Mouse (Mus musculus) heart, embryonic 10.5 days (tissue): Measurements from ENCODE around the gene Sprr1a. TPM values are rescaled to one million over a fixed set of nuclear protein-coding genes. Genes with fewer than 3 reads are reported as not detected.
"Not testable (repeated sequence)": the region's sequence is repeated elsewhere in the genome, so short reads cannot be mapped to it uniquely, and the experiment has no call there.

Source experiments
- DNase-seq: peaks from one replicate; pipeline ENCODE4 v3.0.0-alpha.2; 2017; ENCODE audit warnings: low spot score
- H3K27ac ChIP-seq: fragments of 300-500 bp; sonication (generic); 2 replicates; pipeline ENCODE4 v1.5.1; 2016; ENCODE audit warnings: mild to moderate bottlenecking
- H3K27me3 ChIP-seq: fragments of 300-500 bp; sonication (generic); 2 replicates; pipeline ENCODE4 v1.6.1; 2016; ENCODE audit warnings: mild to moderate bottlenecking; ENCODE audit not compliant: poor library complexity, insufficient read depth, severe bottlenecking
- H3K36me3 ChIP-seq: fragments of 300-500 bp; sonication (generic); 2 replicates; pipeline ENCODE4 v1.6.1; 2016; ENCODE audit warnings: mild to moderate bottlenecking, moderate library complexity
- H3K4me1 ChIP-seq: fragments of 300-500 bp; sonication (generic); 2 replicates; pipeline ENCODE4 v1.6.1; 2016; ENCODE audit warnings: mild to moderate bottlenecking
- H3K4me3 ChIP-seq: fragments of 300-500 bp; sonication (generic); 2 replicates; pipeline ENCODE4 v1.5.1; 2016; ENCODE audit warnings: mild to moderate bottlenecking, moderate library complexity
- H3K9me3 ChIP-seq: fragments of 300-500 bp; sonication (generic); 2 replicates; pipeline ENCODE4 v1.6.1; 2016; ENCODE audit warnings: mild to moderate bottlenecking, moderate library complexity
- WGBS: fragments of 180-500 bp; shearing (Covaris S2); methylation state at CpG from one replicate; pipeline ENCODE4 v1.1.7; 2016; 5-methylcytosine and 5-hydroxymethylcytosine counted together
- polyA plus RNA-seq: library from polyadenylated mRNA; unstranded; fragments of >200 nt; fragmentation: Nextera tagmentation; extraction: Ambion mirVana; gene quantifications from 2 replicates; pipeline ENCODE4 v1.2.1, GENCODE M21; 2016

Sprr1a gene
- polyA plus RNA-seq, result 0.37 TPM in 1 of 2 replicates, not detected in the other

- no peaks in the 10 kb centered on the region for H3K36me3 ChIP-seq
These were observed at the start of gene Sprr1a for GRCm38 (mm10) chr3:92485863-92486262. Gene Sprr1a, minus strand, starts transcription at chr3:92485895.

DNA sequence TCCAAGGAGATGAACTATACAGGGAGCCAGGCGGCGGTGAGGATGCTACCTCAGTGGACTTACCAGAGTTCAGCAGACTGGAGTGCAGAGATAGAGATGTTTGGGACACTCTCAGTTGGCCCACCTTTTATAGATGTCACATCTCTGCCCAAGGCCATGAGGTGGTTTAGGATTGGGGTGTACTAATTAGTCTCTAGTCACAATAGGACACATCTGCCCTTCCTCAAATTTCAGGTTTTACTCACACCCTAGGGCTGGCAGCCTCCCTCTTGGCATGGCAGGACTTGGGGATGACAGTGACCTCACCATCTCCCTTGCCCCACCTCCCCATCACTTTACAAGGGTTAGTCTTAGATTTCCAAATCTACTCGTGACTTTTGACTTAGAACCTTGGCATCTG is 48.7 kb upstream of the Sprr1a start, which contains the start of gene 2310046K23Rik:
2310046K23Rik (minus strand) TSS at position 101 of the 400 bp plus-strand sequence.
- H3K4me3 ChIP-seq, result no peak within 1 kb of the TSS
- H3K27me3 ChIP-seq, result no peaks in the 10 kb centered on the region
- H3K36me3 ChIP-seq, result no peaks in the 10 kb centered on the region
- 82% methylated on average over 3 of the region's 3 CpGs for WGBS
- H3K27ac ChIP-seq, result no peak within 1 kb of the TSS
- H3K9me3 ChIP-seq, result no peaks in the 10 kb centered on the region
- no peaks in the 10 kb centered on the region for H3K4me1 ChIP-seq
- DNase-seq, result no peak

More at GRCm38 (mm10) chr3:92485863-92486262, at the start of gene Sprr1a:
- H3K4me1 ChIP-seq, result no peaks in the 10 kb centered on the region; the same call in 1 of the 2 replicates
- DNase-seq, result no peak
- H3K9me3 ChIP-seq, result no peaks in the 10 kb centered on the region
- H3K27ac ChIP-seq, result no peak within 1 kb of the TSS
- H3K4me3 ChIP-seq, result no peak within 1 kb of the TSS
- no peaks in the 10 kb centered on the region for H3K27me3 ChIP-seq

DNA sequence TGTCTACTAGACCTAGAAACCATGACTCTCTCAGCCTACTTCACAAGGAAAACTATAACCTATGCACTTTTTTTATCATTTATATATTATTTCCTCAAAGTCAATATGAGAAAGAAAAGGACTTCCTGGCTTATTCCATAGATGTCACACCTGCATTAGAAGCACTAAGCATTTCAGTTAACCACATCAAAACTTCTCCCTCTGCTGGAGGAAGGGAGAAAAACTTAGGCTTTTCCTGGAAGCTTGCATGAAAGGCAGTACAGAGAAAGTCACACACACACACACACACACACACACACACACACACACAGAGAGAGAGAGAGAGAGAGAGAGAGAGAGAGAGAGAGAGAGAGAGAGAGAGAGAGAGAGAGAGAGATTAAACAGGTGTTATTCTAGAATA is 26.6 kb upstream of the Sprr1a start:
- DNase-seq, result no peak
- Histone ChIP-seq H3K4me1 (no peaks in the 10 kb centered on the region), H3K9me3 (no peaks in the 10 kb centered on the region), H3K36me3 (no peaks in the 10 kb centered on the region), H3K4me3 (no peak overlapping the region), H3K27ac (no peak overlapping the region), H3K27me3 (no peaks in the 10 kb centered on the region)

- Histone ChIP-seq H3K4me1 (no peaks in the 10 kb centered on the region), H3K4me3 (no peak overlapping the region), H3K9me3 (no peaks in the 10 kb centered on the region), H3K27me3 (no peaks in the 10 kb centered on the region), H3K36me3 (no peaks in the 10 kb centered on the region), H3K27ac (no peak overlapping the region)
- DNase-seq, result no peak
These were observed 25.1 kb upstream of the Sprr1a start for GRCm38 (mm10) chr3:92510786-92511185.

- no peaks in the 10 kb centered on the region for H3K27me3 ChIP-seq
- DNase-seq, result no peak
These were observed 22.5 kb upstream of the Sprr1a start for GRCm38 (mm10) chr3:92508185-92508584.

DNA sequence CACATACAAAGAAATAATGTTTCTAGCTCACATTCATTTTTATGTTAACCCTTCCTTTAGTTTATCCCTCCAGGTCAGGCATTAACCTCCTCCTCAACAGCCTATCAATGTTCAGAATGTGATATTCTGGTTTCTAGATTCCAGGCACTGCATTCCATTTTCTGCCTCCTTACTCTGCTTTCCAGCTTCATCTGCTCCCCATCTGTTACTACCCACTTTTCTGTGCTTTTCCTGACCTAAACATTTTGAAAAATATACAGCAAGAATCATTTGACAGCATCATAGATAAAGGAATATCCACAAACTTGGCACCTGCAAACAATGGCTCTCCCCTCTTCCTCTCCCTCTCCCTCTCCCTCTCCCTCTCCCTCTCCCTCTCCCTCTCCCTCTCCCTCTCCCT is 17.8 kb upstream of the Sprr1a start:
- no peak overlapping the region for H3K4me3 ChIP-seq
- H3K27me3 ChIP-seq, result no peaks in the 10 kb centered on the region
- H3K36me3 ChIP-seq, result no peaks in the 10 kb centered on the region
- no peak overlapping the region for H3K27ac ChIP-seq
- no peak for DNase-seq
- no peaks in the 10 kb centered on the region for H3K4me1 ChIP-seq
- H3K9me3 ChIP-seq, result no peaks in the 10 kb centered on the region

More at GRCm38 (mm10) chr3:92508185-92508584, 22.5 kb upstream of the Sprr1a start:
- Histone ChIP-seq H3K36me3 (no peaks in the 10 kb centered on the region), H3K4me1 (no peaks in the 10 kb centered on the region), H3K4me3 (no peak overlapping the region), H3K27ac (no peak overlapping the region), H3K9me3 (no peaks in the 10 kb centered on the region)
- 85% methylated on average over 1 of the region's 1 CpGs for WGBS

- WGBS, result 97% methylated on average over 1 of the region's 1 CpGs
- H3K4me3 ChIP-seq, result no peak within 1 kb of the TSS
- no peaks in the 10 kb centered on the region for H3K9me3 ChIP-seq
- H3K27me3 ChIP-seq, result no peaks in the 10 kb centered on the region
- H3K4me1 ChIP-seq, result no peaks in the 10 kb centered on the region
- DNase-seq, result no peak
- H3K27ac ChIP-seq, result no peak within 1 kb of the TSS
- H3K36me3 ChIP-seq, result no peaks in the 10 kb centered on the region
These were observed 14.7 kb upstream of the Sprr1a start, which contains the start of gene Sprr4 for GRCm38 (mm10) chr3:92500393-92500792. Gene Sprr4, minus strand, starts transcription at chr3:92500493.

DNA sequence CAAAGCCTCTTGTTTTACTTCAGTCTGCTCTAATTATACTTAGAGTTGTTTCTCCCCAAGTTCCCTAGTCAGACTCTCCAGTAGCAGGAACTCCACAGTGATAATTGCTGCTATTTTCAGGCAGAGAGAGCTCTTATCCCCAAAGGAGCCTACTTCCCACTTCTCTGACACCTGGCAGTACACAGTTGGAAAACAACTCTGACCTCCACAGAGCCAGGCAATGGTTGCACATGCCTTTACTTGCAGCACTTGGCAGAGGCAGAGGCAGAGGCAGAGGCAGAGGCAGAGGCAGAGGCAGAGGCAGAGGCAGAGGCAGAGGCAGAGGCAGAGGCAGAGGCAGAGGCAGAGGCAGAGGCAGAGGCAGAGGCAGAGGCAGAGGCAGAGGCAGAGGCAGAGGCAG is 4.6 kb upstream of the Sprr1a start:
- DNase-seq, H3K4me1 ChIP-seq, H3K36me3 ChIP-seq, H3K9me3 ChIP-seq, H3K4me3 ChIP-seq, H3K27me3 ChIP-seq, H3K27ac ChIP-seq: not testable (repeated sequence)

DNA sequence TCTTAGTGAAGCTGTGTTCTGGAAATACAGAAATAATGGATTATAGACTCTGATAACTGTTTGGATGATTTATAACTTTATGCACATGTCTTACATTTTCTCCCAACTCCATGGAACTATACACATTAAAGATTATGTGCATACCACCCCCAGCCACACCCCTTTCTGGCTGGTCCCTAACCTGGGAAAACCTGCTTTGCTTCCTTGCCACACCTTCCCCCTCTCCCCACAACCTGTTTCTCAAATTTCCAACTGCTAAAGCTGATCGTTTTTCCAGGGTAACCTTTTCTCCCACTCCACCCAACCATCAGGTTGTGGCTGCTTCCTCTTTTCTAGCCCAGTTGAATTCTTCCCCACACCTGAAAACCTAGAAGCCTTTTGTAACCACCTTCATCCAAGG is 612 bp upstream of the Sprr1a start:
- Histone ChIP-seq H3K4me3 (no peak overlapping the region), H3K27me3 (no peaks in the 10 kb centered on the region), H3K4me1 (no peaks in the 10 kb centered on the region; the same call in 1 of the 2 replicates), H3K36me3 (no peaks in the 10 kb centered on the region), H3K27ac (no peak overlapping the region), H3K9me3 (no peaks in the 10 kb centered on the region)
- WGBS, result 43% methylated on average over 1 of the region's 1 CpGs
- no peak for DNase-seq

GRCm38 (mm10) chr3:92481249-92481648 is 4.4 kb downstream of the Sprr1a start:
- H3K27ac ChIP-seq, H3K4me3 ChIP-seq, H3K27me3 ChIP-seq, H3K36me3 ChIP-seq, DNase-seq, H3K4me1 ChIP-seq, H3K9me3 ChIP-seq: not testable (repeated sequence)

DNA sequence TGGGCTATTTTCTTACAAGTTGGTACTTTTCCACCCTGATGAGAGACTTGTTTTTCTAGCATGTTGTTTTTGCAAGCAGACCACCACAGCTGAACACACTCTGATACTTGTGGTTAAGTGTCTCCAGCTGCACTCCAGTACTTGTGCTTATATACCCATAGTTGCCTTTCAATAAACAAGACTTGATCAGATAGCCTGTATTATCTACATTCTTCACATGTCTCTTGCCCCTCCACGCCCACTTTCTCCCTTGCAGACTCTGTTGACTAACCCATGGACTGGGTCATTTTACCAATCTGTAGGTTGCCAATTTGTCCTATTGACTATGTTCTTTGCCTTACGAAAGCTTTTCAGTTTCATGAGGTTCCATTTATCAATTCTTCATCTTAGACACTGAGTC is 15.6 kb downstream of the Sprr1a start:
- Histone ChIP-seq H3K4me1 (no peaks in the 10 kb centered on the region), H3K27me3 (no peaks in the 10 kb centered on the region), H3K9me3 (no peaks in the 10 kb centered on the region), H3K27ac (no peak overlapping the region), H3K36me3 (no peaks in the 10 kb centered on the region), H3K4me3 (no peak overlapping the region)
- no peak for DNase-seq
- 69% methylated on average over 2 of the region's 2 CpGs for WGBS

- H3K27me3 ChIP-seq, result no peaks in the 10 kb centered on the region
- H3K9me3 ChIP-seq, result no peaks in the 10 kb centered on the region
- no peaks in the 10 kb centered on the region for H3K4me1 ChIP-seq
- no peaks in the 10 kb centered on the region for H3K36me3 ChIP-seq
- H3K27ac ChIP-seq, result no peak overlapping the region
- no peak for DNase-seq
- H3K4me3 ChIP-seq, result no peak overlapping the region
These were observed 18.3 kb downstream of the Sprr1a start for GRCm38 (mm10) chr3:92467424-92467823.

DNA sequence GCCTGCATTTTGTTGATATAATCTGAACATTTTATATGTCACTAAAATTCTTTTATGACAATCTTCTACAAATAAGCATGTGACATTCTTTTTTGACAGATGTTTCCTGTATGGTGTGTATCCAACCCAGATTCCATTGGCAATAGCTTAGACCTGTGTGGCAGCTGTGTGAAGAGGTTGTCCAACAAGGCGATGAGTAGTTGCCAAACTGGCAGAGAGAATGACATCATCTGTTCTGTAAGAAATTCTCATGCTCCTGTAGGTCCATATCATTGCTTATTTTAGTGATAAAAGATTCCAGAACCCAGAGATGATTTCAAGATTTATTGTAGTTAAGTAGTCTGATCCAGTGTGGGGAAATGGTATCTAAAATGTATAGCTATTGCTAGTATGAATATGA is 19.1 kb downstream of the Sprr1a start:
- Histone ChIP-seq H3K27ac (no peak overlapping the region), H3K4me1 (no peaks in the 10 kb centered on the region), H3K4me3 (no peak overlapping the region), H3K36me3 (no peaks in the 10 kb centered on the region), H3K27me3 (no peaks in the 10 kb centered on the region), H3K9me3 (no peaks in the 10 kb centered on the region)
- WGBS, result 84% methylated on average over 1 of the region's 1 CpGs
- no peak for DNase-seq

DNA sequence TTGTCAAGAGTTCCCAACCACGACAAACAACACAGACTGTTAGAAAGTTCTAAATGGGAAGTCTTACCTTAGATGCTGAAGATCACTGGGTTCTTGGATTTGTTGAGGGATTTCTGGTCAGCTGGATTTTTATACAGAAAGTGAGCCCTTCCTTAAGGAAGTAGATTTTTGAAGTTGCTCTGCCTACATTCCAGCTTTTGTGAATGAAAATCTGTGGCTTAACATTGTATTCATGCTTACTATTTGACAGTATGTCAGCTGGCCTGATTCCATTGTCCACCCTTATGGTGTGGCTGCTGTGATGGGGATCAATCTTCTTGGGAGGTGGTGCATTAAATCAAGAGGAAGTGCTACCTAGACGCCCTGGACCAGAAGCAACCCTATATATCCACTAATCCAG is 27.1 kb downstream of the Sprr1a start, which contains the start of gene Sprr3:
Sprr3 (minus strand) TSS at position 101 of the 400 bp plus-strand sequence.
- no peak within 1 kb of the TSS for H3K4me3 ChIP-seq
- H3K9me3 ChIP-seq, result no peaks in the 10 kb centered on the region
- WGBS, result 73% methylated on average over 2 of the region's 2 CpGs

More for the DNA sequence above, 27.1 kb downstream of the Sprr1a start, which contains the start of gene Sprr3:
- H3K4me1 ChIP-seq, result no peaks in the 10 kb centered on the region
- DNase-seq, result no peak
- no peaks in the 10 kb centered on the region; the same call in 1 of the 2 replicates for H3K27me3 ChIP-seq
- H3K36me3 ChIP-seq, result no peaks in the 10 kb centered on the region
- no peak within 1 kb of the TSS for H3K27ac ChIP-seq
